9 mouse cellular contexts compared by ENCODE assay signal in genomic region chr5:139449926-139450325, GRCm38 (mm10). TPM values are rescaled to one million over a fixed set of nuclear protein-coding genes. Genes with fewer than 3 reads are reported as not detected.
DNase-seq lines count a peak whose midpoint lies in the region; ATAC-seq and TF ChIP-seq lines count a peak whose summit lies in the region.
"Had no signal": no experiment of that assay in that cellular context is flagged by ENCODE, and none has a peak within 500 bp of the region (broad histone marks: within the 10 kb centered on the region; RNA-seq: fewer than 3 reads in every experiment).

No protein-coding gene starts in this region.

- no peak overlapping the region for H3K4me3 ChIP-seq in lung, embryonic 14.5 days (ENCODE audit: low read depth, low read length)
- H3K4me3 ChIP-seq in lung, adult 2 months (replicated peaks; ENCODE audit: extremely low read depth, low read depth, low read length): no peak overlapping the region
- no peak overlapping the region for H3K4me3 ChIP-seq in hindbrain, embryonic 12.5 days
- no peak overlapping the region for H3K4me3 ChIP-seq in neural tube, embryonic 12.5 days

- peak overlapping the region; percentile 8; the same call in 1 of the 2 replicates for H3K4me2 ChIP-seq in lung, embryonic 14.5 days
- H3K4me2 ChIP-seq in hindbrain, embryonic 12.5 days (replicated peaks): no peak overlapping the region
- H3K4me2 ChIP-seq in neural tube, embryonic 12.5 days (replicated peaks): 0 out of 2 replicates have a peak overlapping the region, but pooled peaks have one; percentile 5

- DNase-seq in lung, embryonic 14.5 days: no peak
- no peak for DNase-seq in lung, adult 2 months
- no peak for DNase-seq in cerebellum, postnatal 36 days
- DNase-seq in natural killer cell, adult 2 months (ENCODE audit: low spot score in 2 of 2): no peak

- H3K27me3 ChIP-seq in lung, embryonic 14.5 days (ENCODE audit: insufficient read depth, low read length): no peaks in the 10 kb centered on the region
- no peaks in the 10 kb centered on the region for H3K27me3 ChIP-seq in hindbrain, embryonic 12.5 days
- H3K27me3 ChIP-seq in neural tube, embryonic 12.5 days (replicated peaks): no peaks in the 10 kb centered on the region

- no peaks in the 10 kb centered on the region for H3K9me3 ChIP-seq in lung, embryonic 14.5 days (ENCODE audit: low read depth, low read length)
- H3K9me3 ChIP-seq in hindbrain, embryonic 12.5 days (replicated peaks): no peaks in the 10 kb centered on the region
- no peaks in the 10 kb centered on the region for H3K9me3 ChIP-seq in neural tube, embryonic 12.5 days

- H3K9ac ChIP-seq in lung, embryonic 14.5 days: no peak overlapping the region; the same call in 1 of the 2 replicates
- H3K9ac ChIP-seq in hindbrain, embryonic 12.5 days: 0 out of 2 replicates have a peak overlapping the region, but pooled peaks have one; percentile 9
- no peak overlapping the region for H3K9ac ChIP-seq in neural tube, embryonic 12.5 days

- TF ChIP-seq POLR2A in lung, adult 2 months (IDR thresholded peaks at IDR 0.05; ENCODE audit: borderline replicate concordance, extremely low read depth, low read depth, low read length): no peak

- H3K4me1 ChIP-seq in lung, embryonic 14.5 days (ENCODE audit: insufficient read depth): peaks cover 17% of the 10 kb centered on the region; the same call in 1 of the 2 replicates
- peaks cover 7% of the 10 kb centered on the region; the same call in 1 of the 2 replicates for H3K4me1 ChIP-seq in lung, adult 2 months (ENCODE audit: control insufficient read depth, insufficient read depth, low read length)
- H3K4me1 ChIP-seq in hindbrain, embryonic 12.5 days: peaks cover 14% of the 10 kb centered on the region
- H3K4me1 ChIP-seq in neural tube, embryonic 12.5 days: peaks cover 22% of the 10 kb centered on the region

- TF ChIP-seq CTCF in lung, embryonic 14.5 days (IDR thresholded peaks at IDR 0.05; ENCODE audit: low read depth): no peak
- no peak for TF ChIP-seq CTCF in lung, adult 2 months (IDR thresholded peaks at IDR 0.05; ENCODE audit: insufficient read depth, low read length)

- peaks cover 9% of the 10 kb centered on the region for H3K36me3 ChIP-seq in lung, embryonic 14.5 days (ENCODE audit: insufficient read depth)
- peaks cover 13% of the 10 kb centered on the region; the same call in 1 of the 2 replicates for H3K36me3 ChIP-seq in hindbrain, embryonic 12.5 days
- peaks cover 5% of the 10 kb centered on the region; the same call in 1 of the 2 replicates for H3K36me3 ChIP-seq in neural tube, embryonic 12.5 days

- H3K27ac ChIP-seq in lung, embryonic 14.5 days (ENCODE audit: low read depth): peak overlapping the region; percentile 69
- peak overlapping the region; percentile 67 for H3K27ac ChIP-seq in hindbrain, embryonic 12.5 days
- H3K27ac ChIP-seq in neural tube, embryonic 12.5 days: peak overlapping the region; percentile 62

- WGBS in lung, embryonic 14.5 days: 26% methylated on average over 4 of the region's 4 CpGs
- WGBS in lung, adult 2 months: 59% methylated on average over 4 of the region's 4 CpGs
- 20% methylated on average over 4 of the region's 4 CpGs for WGBS in hindbrain, embryonic 12.5 days
- WGBS in neural tube, embryonic 12.5 days: 25% methylated on average over 4 of the region's 4 CpGs

- ATAC-seq in lung, embryonic 14.5 days (ENCODE audit: insufficient read depth): peak; percentile 20; the same call in 1 of the 2 replicates
- peak; percentile 57 for ATAC-seq in common myeloid progenitor, adult 5-6 weeks (replicated peaks; ENCODE audit: low read depth, poor library complexity, severe bottlenecking)
- ATAC-seq in hindbrain, embryonic 12.5 days (ENCODE audit: low FRiP score): peak; percentile 66
- peak; percentile 72 for ATAC-seq in neural tube, embryonic 12.5 days (ENCODE audit: low FRiP score, low read depth)
- ATAC-seq: inflammation-experienced regulatory T-cells, adult 6 months had no signal

RNA-seq across cellular contexts. Expression of gene 3110082I17Rik, which starts 10.4 kb away (rescaled TPM):
- polyA plus RNA-seq in lung, embryonic 14.5 days (2014; fragmentation: Nextera tagmentation; extraction: Ambion mirVana): 39.4 and 44.4 TPM in 2 replicates
- 12.2 and 14.0 TPM in 2 replicates for polyA plus RNA-seq in lung, adult 2 months (2012; rRNA removed)
- 49.9 and 55.0 TPM in 2 replicates for total RNA-seq in common myeloid progenitor, adult 5-6 weeks (2017)
- 22.9 and 26.3 TPM in 2 replicates for polyA plus RNA-seq in hindbrain, embryonic 12.5 days (2016; fragmentation: Nextera tagmentation; extraction: Ambion mirVana)
- polyA plus RNA-seq in neural tube, embryonic 12.5 days (2016; fragmentation: Nextera tagmentation; extraction: Ambion mirVana): 23.7 and 24.1 TPM in 2 replicates

RNA-seq across cellular contexts. Expression of gene Gper1, which starts 27.0 kb away (rescaled TPM):
- polyA plus RNA-seq in lung, embryonic 14.5 days (2014; fragmentation: Nextera tagmentation; extraction: Ambion mirVana): 5.5 and 5.9 TPM in 2 replicates
- 2.7 and 3.3 TPM in 2 replicates for polyA plus RNA-seq in lung, adult 2 months (2012; rRNA removed)
- not detected in 2 replicates for total RNA-seq in common myeloid progenitor, adult 5-6 weeks (2017)
- polyA plus RNA-seq in hindbrain, embryonic 12.5 days (2016; fragmentation: Nextera tagmentation; extraction: Ambion mirVana): 5.0 TPM in 2 replicates
- 7.2 and 7.8 TPM in 2 replicates for polyA plus RNA-seq in neural tube, embryonic 12.5 days (2016; fragmentation: Nextera tagmentation; extraction: Ambion mirVana)
- total RNA-seq: liver, adult 2 months had no signal
- polyA plus RNA-seq: inflammation-experienced regulatory T-cells, adult 6 months had no signal

RNA-seq across cellular contexts. Expression of gene Zfand2a, which starts 34.4 kb away (rescaled TPM):
- polyA plus RNA-seq in lung, embryonic 14.5 days (2014; fragmentation: Nextera tagmentation; extraction: Ambion mirVana): 5.3 and 6.0 TPM in 2 replicates
- polyA plus RNA-seq in lung, adult 2 months (2012; rRNA removed): 15.1 and 19.6 TPM in 2 replicates
- 12.5 and 24.4 TPM in 2 replicates for total RNA-seq in common myeloid progenitor, adult 5-6 weeks (2017)
- polyA plus RNA-seq in hindbrain, embryonic 12.5 days (2016; fragmentation: Nextera tagmentation; extraction: Ambion mirVana): 12.0 and 14.6 TPM in 2 replicates
- polyA plus RNA-seq in neural tube, embryonic 12.5 days (2016; fragmentation: Nextera tagmentation; extraction: Ambion mirVana): 10.1 and 15.2 TPM in 2 replicates

RNA-seq across cellular contexts. Expression of gene C130050O18Rik, which starts 44.8 kb away (rescaled TPM):
- 1.1 TPM in 2 replicates for polyA plus RNA-seq in lung, embryonic 14.5 days (2014; fragmentation: Nextera tagmentation; extraction: Ambion mirVana)
- polyA plus RNA-seq in lung, adult 2 months (2012; rRNA removed): 7.2 and 9.0 TPM in 2 replicates
- 0.53 and 1.6 TPM in 2 replicates for total RNA-seq in common myeloid progenitor, adult 5-6 weeks (2017)
- 0.45 and 0.90 TPM in 2 replicates for polyA plus RNA-seq in hindbrain, embryonic 12.5 days (2016; fragmentation: Nextera tagmentation; extraction: Ambion mirVana)
- 0.20 and 0.33 TPM in 2 replicates for polyA plus RNA-seq in neural tube, embryonic 12.5 days (2016; fragmentation: Nextera tagmentation; extraction: Ambion mirVana)
- polyA plus RNA-seq: inflammation-experienced regulatory T-cells, adult 6 months had no signal

Comparison
In these comparisons a context has a peak if more than half of its experiments do, and no peak if none do; other contexts are left out.
1. ATAC-seq: peak in every context shown above with its lines; median percentile 72 in neural tube, embryonic 12.5 days; 66 in hindbrain, embryonic 12.5 days; 57 in common myeloid progenitor, adult 5-6 weeks; 20 in lung, embryonic 14.5 days.